Mouse (Mus musculus): ENCODE measurements around the gene Dop1b. TPM values are rescaled to one million over a fixed set of nuclear protein-coding genes. Genes with fewer than 3 reads are reported as not detected.

Dop1b gene
- polyA plus RNA-seq, 1 experiment from 2014 or later: 21.6 TPM

DNA sequence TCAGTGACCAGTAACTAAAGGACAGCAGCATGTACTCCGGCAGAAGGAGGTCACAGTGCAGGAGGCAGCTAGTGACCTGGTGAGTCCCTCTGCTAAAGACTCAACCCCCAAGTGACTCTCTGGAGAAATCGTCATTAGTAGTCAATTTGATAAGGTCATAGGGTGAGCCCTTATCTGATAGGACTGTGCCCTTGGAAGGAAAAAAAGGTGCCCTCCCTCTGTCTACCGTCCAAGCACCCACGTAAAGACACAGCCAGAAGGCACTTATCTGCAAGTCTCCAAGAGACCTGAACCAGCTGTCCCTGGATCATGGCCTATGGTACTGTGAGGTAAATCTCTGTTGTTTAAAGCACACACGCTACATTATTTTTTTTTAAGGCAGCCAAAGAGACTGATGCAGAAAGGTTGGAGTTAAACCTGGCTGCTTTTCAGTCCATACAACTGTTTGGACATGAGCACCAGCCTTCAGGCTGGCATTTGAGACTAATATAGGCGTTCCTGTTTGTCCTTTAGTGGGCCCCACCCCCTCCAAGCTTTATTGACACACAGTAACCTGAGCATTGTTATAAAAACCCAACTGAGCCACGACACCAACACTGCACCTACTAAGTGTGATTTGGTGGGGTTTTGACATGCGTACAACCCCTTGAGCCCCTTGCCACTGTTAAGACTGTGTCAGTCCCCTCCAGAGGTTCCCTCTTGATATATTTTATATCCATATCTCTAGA lies 13.9 kb downstream of the Dop1b start:
- Histone ChIP-seq H3K36me3 (ENCODE audit: control insufficient read depth, insufficient read depth) (no peaks in the 10 kb centered on the region), H3K9me3 (replicated peaks; ENCODE audit: control insufficient read depth, low read length) (no peaks in the 10 kb centered on the region), H3K27me3 (ENCODE audit: control insufficient read depth, insufficient read depth, low read depth, low read length) (no peaks in the 10 kb centered on the region), H3K9ac (ENCODE audit: low read depth, low read length) (no peak overlapping the region), H3K4me1 (ENCODE audit: control insufficient read depth, low read depth, low read length) (peaks cover 15% of the 10 kb centered on the region), H3K4me2 (ENCODE audit: low read depth, low read length) (no peak overlapping the region), H3K4me3 (ENCODE audit: low read depth, low read length) (no peak overlapping the region), H3K27ac (ENCODE audit: low read length) (peak overlapping the region; percentile 46)
- peak; percentile 45; the same call in 1 of the 2 replicates for ATAC-seq (ENCODE audit: low read depth)
- WGBS (ENCODE audit: insufficient replicate concordance): 61% methylated on average over 8 of the region's 8 CpGs

DNA sequence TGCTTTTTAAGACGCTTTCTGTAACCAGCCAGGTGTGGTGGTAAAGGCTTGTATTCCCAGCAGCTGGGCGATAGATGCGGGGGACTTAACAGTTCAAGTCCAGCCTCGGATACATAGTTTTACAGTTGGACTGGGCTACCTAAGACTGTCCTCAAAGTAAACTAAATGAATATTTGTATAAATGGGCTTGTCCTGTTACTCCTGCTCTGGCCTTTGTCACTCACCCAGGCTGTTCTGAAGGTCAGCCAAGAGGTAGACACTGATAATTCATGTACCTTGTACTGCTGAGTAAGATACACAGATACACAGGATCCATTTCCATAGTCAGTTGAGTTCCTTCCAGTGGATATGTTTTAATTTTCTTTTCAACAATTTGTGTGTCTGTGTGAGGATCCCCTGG lies 14.5 kb downstream of the Dop1b start:
- no peaks in the 10 kb centered on the region for H3K36me3 ChIP-seq (ENCODE audit: control insufficient read depth, insufficient read depth)
- no peak overlapping the region for H3K9ac ChIP-seq (ENCODE audit: low read depth, low read length)
- peak; percentile 66 for ATAC-seq (ENCODE audit: low read depth)
- H3K27ac ChIP-seq (ENCODE audit: low read length): peak overlapping the region; percentile 46
- 65% methylated on average over 4 of the region's 4 CpGs for WGBS (ENCODE audit: insufficient replicate concordance)
- H3K4me1 ChIP-seq (ENCODE audit: control insufficient read depth, low read depth, low read length): peaks cover 18% of the 10 kb centered on the region
- no peaks in the 10 kb centered on the region for H3K9me3 ChIP-seq (replicated peaks; ENCODE audit: control insufficient read depth, low read length)
- no peak overlapping the region for H3K4me3 ChIP-seq (ENCODE audit: low read depth, low read length)
- H3K27me3 ChIP-seq (ENCODE audit: control insufficient read depth, insufficient read depth, low read depth, low read length): no peaks in the 10 kb centered on the region
- no peak overlapping the region for H3K4me2 ChIP-seq (ENCODE audit: low read depth, low read length)

DNA sequence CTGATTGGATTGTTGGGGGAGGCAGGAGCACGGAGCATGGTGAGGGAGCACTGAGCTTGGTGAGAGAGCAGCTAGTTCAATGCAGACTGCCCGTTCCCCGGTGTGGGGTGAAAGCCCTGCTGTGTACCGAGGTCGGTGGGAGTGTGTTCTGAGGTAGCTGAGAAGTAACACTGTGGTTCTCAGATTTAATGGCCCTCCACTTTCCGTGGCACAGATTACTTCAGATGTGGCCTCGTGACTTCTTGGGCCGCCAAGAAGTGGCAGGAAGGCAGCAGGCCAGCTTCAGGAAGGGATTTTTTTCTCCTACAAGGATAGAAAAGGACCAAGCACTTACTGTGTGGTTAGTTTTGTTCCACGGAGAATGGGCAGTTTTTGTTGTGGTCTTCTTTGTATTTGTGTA lies 17.0 kb downstream of the Dop1b start:
- no peaks in the 10 kb centered on the region for H3K36me3 ChIP-seq (ENCODE audit: control insufficient read depth, insufficient read depth)
- ATAC-seq (ENCODE audit: low read depth): no peak
- H3K9ac ChIP-seq (ENCODE audit: low read depth, low read length): no peak overlapping the region
- H3K4me2 ChIP-seq (ENCODE audit: low read depth, low read length): no peak overlapping the region
- 64% methylated on average over 9 of the region's 9 CpGs for WGBS (ENCODE audit: insufficient replicate concordance)
- H3K9me3 ChIP-seq (replicated peaks; ENCODE audit: control insufficient read depth, low read length): no peaks in the 10 kb centered on the region
- H3K4me1 ChIP-seq (ENCODE audit: control insufficient read depth, low read depth, low read length): peaks cover 17% of the 10 kb centered on the region
- no peaks in the 10 kb centered on the region for H3K27me3 ChIP-seq (ENCODE audit: control insufficient read depth, insufficient read depth, low read depth, low read length)
- no peak overlapping the region for H3K27ac ChIP-seq (ENCODE audit: low read length)
- no peak overlapping the region for H3K4me3 ChIP-seq (ENCODE audit: low read depth, low read length)

DNA sequence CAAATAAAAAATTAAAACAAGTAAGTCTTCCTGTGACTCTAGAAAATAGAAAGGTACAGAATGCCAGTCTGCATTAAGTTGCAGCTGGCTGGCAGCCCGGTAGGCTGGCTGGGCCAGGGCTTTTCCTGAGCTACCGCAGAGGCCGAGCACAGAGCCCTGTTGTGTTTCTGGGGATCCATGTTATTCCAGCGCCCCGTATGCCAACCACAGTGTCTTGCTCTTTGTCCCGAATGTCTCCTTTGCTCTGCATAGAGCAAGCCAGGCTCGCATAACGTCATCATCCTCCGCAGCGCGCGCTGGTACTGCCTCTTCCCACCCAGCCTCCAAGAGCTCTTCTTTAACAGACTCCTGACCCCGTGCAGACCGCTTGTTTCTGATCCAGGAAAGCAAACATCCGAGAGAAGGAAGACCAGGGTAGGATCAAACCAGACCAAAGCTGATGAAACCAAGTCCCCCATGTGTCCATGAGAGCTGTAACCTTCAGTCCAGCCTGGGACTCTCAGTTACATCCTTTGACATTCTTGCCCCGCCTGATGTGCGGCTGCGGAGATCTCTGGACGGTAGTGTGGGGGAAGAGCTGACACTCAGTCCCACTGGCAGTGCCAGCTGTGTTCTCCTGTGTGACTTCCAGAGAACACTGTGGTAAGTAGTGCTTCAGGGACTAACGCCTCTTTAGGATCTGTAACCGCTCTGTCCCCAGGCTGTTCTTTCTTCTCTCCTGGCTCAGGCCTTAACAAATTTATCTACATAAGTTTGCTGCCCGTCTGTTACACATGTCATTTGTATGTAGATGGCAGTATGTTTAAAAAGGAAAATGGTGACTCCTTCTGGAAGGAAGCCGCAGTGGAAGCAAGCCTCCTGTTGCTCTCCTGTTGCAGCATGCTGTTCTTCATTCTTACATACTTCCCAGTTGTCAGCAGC lies 18.4 kb downstream of the Dop1b start:
- Histone ChIP-seq H3K36me3 (ENCODE audit: control insufficient read depth, insufficient read depth) (no peaks in the 10 kb centered on the region), H3K27ac (ENCODE audit: low read length) (no peak overlapping the region), H3K4me2 (ENCODE audit: low read depth, low read length) (no peak overlapping the region), H3K9ac (ENCODE audit: low read depth, low read length) (no peak overlapping the region), H3K4me1 (ENCODE audit: control insufficient read depth, low read depth, low read length) (peaks cover 18% of the 10 kb centered on the region), H3K9me3 (replicated peaks; ENCODE audit: control insufficient read depth, low read length) (no peaks in the 10 kb centered on the region), H3K27me3 (ENCODE audit: control insufficient read depth, insufficient read depth, low read depth, low read length) (no peaks in the 10 kb centered on the region), H3K4me3 (ENCODE audit: low read depth, low read length) (no peak overlapping the region)
- no peak for ATAC-seq (ENCODE audit: low read depth)
- WGBS (ENCODE audit: insufficient replicate concordance): 79% methylated on average over 23 of the region's 23 CpGs

DNA sequence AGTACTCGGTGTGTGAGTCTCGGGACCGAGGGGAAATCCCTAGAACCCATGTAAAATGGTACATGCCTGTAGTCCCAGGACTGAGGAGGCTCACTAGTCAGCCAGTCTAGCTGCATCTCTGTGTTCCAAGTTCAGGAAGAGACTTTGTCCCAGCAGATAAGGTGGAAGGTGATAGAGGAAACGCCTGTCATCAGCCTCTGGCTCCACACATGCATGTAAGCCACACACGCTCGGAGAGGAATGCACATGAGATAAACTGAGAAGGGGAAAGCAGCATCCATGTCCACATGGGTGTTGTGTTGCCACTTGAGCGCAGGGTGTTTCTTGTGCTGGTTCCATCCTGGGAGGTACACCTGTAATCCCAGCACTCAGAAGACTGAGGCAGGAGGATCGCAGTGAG lies 19.6 kb downstream of the Dop1b start:
- Histone ChIP-seq H3K9me3 (replicated peaks; ENCODE audit: control insufficient read depth, low read length) (no peaks in the 10 kb centered on the region), H3K27ac (ENCODE audit: low read length) (no peak overlapping the region), H3K27me3 (ENCODE audit: control insufficient read depth, insufficient read depth, low read depth, low read length) (no peaks in the 10 kb centered on the region), H3K4me2 (ENCODE audit: low read depth, low read length) (no peak overlapping the region), H3K9ac (ENCODE audit: low read depth, low read length) (no peak overlapping the region), H3K4me3 (ENCODE audit: low read depth, low read length) (no peak overlapping the region), H3K4me1 (ENCODE audit: control insufficient read depth, low read depth, low read length) (peaks cover 14% of the 10 kb centered on the region), H3K36me3 (ENCODE audit: control insufficient read depth, insufficient read depth) (no peaks in the 10 kb centered on the region)
- ATAC-seq (ENCODE audit: low read depth): no peak
- 67% methylated on average over 8 of the region's 8 CpGs for WGBS (ENCODE audit: insufficient replicate concordance)

DNA sequence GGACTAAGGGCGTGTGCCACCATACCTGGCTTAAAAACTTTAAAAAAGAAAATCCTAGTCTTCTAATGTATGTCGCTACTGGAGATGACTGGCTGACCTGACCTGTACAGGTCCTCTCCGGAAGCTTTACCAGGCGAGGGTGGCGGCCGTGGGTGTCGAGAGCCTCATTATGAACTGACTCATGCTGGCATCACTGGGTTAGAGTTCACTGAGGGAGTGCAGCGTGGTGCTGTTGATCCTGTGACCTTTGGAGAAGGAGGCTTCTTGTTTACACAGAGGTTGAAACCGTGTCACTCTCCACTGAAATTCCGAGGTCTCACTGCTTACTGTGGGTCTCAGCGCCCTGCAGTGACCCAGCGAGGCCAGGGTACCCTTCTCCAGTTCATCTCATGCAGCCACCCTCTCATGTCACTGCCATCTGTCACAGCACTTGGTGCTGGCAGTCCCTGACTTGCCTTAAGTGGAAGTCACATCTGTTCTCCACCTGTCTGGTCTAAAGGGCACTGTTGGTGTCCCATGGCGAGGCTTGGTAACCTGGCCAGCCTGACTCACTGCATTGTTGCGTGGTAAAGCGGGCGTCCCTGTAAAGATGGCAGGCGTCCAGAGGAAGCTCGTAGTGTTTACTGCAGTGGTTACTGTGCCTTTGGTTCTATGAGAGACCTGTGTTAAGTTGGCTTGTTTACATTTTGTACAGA lies 21.3 kb downstream of the Dop1b start:
- Histone ChIP-seq H3K4me3 (ENCODE audit: low read depth, low read length) (no peak overlapping the region), H3K27ac (ENCODE audit: low read length) (peak overlapping the region; percentile 70), H3K9me3 (replicated peaks; ENCODE audit: control insufficient read depth, low read length) (no peaks in the 10 kb centered on the region), H3K4me1 (ENCODE audit: control insufficient read depth, low read depth, low read length) (peaks cover 14% of the 10 kb centered on the region), H3K27me3 (ENCODE audit: control insufficient read depth, insufficient read depth, low read depth, low read length) (no peaks in the 10 kb centered on the region), H3K4me2 (ENCODE audit: low read depth, low read length) (no peak overlapping the region), H3K36me3 (ENCODE audit: control insufficient read depth, insufficient read depth) (no peaks in the 10 kb centered on the region), H3K9ac (ENCODE audit: low read depth, low read length) (no peak overlapping the region)
- ATAC-seq (ENCODE audit: low read depth): peak; percentile 71
- 70% methylated on average over 18 of the region's 18 CpGs for WGBS (ENCODE audit: insufficient replicate concordance)

DNA sequence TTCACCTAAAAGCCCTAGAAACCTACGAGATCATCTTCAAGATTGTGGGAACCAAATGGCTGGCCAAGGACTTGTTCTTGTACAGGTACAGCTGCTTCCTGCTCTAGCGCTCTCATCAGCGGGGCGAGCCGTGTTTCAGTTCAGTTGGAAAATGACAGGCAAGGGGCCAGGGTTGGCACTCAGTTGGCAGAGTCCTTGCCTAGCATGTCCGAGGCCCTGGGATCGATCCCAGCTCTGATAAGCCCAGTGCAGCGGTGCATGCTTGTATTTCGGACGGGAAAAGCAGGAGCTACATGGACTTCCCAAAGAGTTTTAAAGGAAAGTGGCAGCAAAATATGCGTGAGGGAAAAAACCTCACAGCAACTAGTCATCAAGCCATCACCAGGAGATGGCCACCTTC lies 27.5 kb downstream of the Dop1b start:
- Histone ChIP-seq H3K27ac (ENCODE audit: low read length) (no peak overlapping the region), H3K4me2 (ENCODE audit: low read depth, low read length) (no peak overlapping the region), H3K4me1 (ENCODE audit: control insufficient read depth, low read depth, low read length) (peaks cover 19% of the 10 kb centered on the region), H3K36me3 (ENCODE audit: control insufficient read depth, insufficient read depth) (peaks cover 6% of the 10 kb centered on the region), H3K4me3 (ENCODE audit: low read depth, low read length) (no peak overlapping the region), H3K27me3 (ENCODE audit: control insufficient read depth, insufficient read depth, low read depth, low read length) (no peaks in the 10 kb centered on the region), H3K9ac (ENCODE audit: low read depth, low read length) (no peak overlapping the region), H3K9me3 (replicated peaks; ENCODE audit: control insufficient read depth, low read length) (no peaks in the 10 kb centered on the region)
- no peak for ATAC-seq (ENCODE audit: low read depth)
- WGBS (ENCODE audit: insufficient replicate concordance): 86% methylated on average over 11 of the region's 11 CpGs

DNA sequence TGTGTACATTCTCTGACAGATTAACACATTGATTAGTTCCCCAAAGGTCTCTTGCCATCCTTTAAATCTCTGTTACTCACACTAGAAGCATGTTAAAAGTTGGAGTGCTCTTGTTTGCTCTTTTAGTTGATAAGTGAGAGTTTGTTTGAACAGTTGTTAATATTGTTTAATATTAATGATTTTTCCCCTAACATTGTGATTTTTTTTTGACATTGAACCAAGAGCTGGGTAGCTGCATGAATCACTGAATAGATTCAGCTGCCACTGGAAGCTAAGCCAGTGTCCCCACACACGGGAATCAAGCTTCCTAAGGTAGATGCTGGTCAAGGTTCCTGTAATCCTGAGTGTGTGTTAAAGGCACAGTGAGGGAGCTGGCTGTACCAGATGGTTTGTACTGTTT lies 31.2 kb downstream of the Dop1b start:
- H3K9me3 ChIP-seq (replicated peaks; ENCODE audit: control insufficient read depth, low read length): no peaks in the 10 kb centered on the region
- 63% methylated on average over 1 of the region's 1 CpGs for WGBS (ENCODE audit: insufficient replicate concordance)
- H3K27me3 ChIP-seq (ENCODE audit: control insufficient read depth, insufficient read depth, low read depth, low read length): no peaks in the 10 kb centered on the region
- H3K9ac ChIP-seq (ENCODE audit: low read depth, low read length): no peak overlapping the region
- H3K4me1 ChIP-seq (ENCODE audit: control insufficient read depth, low read depth, low read length): peaks cover 47% of the 10 kb centered on the region
- H3K36me3 ChIP-seq (ENCODE audit: control insufficient read depth, insufficient read depth): peaks cover 6% of the 10 kb centered on the region
- no peak overlapping the region for H3K4me3 ChIP-seq (ENCODE audit: low read depth, low read length)
- H3K4me2 ChIP-seq (ENCODE audit: low read depth, low read length): no peak overlapping the region
- ATAC-seq (ENCODE audit: low read depth): no peak
- peak overlapping the region; percentile 40; the same call in 1 of the 2 replicates for H3K27ac ChIP-seq (ENCODE audit: low read length)

Measured in liver, embryonic 16.5 days (tissue).